Comparison of ENCODE assay signal across 8 mouse cellular contexts in the genomic region with DNA sequence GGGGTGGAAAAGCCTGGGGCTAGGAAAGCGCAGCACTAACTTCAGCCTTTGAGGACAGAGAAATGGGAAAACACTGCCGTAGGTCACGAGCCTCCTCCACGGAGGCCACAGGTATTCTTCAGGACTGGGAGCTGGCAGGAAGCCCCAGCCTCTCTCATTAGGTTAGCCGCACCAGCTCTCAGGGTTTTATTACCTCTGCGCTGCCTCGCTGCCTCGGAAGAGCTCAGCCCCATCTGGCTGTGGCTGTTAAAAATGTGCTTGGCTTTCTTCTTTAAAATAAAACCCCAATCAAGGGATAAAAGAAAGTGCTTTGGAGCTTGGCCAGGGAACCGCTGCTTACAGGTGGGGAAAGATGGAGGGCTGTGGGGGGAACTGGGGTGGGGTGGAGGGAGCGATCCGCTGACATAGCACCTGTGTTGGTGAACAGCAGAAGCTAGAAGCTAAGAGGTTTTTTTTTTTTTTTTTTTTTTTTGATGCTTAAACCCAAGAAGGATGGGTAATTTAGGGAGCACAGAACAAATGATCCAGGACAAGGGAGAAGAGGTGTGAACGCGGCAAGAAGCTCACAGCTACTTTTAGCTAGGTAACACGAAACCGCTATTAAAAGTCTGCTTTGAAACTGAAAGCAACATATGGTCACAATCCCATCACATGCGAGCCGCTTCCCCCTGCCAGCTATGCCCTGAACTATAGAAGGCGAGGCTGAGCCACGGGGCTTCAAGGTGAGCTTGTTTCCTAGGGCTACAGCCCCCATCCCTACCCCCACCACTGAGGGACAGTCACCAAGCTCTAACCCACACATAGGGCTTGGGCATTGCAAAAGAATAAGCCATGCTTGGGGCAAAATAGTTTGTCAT. TPM values are rescaled to one million over a fixed set of nuclear protein-coding genes. Genes with fewer than 3 reads are reported as not detected.
DNase-seq lines count a peak whose midpoint lies in the region; ATAC-seq and TF ChIP-seq lines count a peak whose summit lies in the region.

No protein-coding gene starts in this region.

- WGBS in lung, adult 2 months: 40% methylated on average over 19 of the region's 19 CpGs
- WGBS in embryonic facial prominence, embryonic 10.5 days: 57% methylated on average over 19 of the region's 19 CpGs
- WGBS in neural tube, embryonic 13.5 days: 22% methylated on average over 19 of the region's 19 CpGs

- no peaks in the 10 kb centered on the region for H3K36me3 ChIP-seq in embryonic facial prominence, embryonic 10.5 days (replicated peaks)
- no peaks in the 10 kb centered on the region for H3K36me3 ChIP-seq in neural tube, embryonic 13.5 days

- peaks cover 13% of the 10 kb centered on the region for H3K27me3 ChIP-seq in embryonic facial prominence, embryonic 10.5 days (replicated peaks; ENCODE audit: low read depth, poor library complexity, severe bottlenecking)
- peaks cover 24% of the 10 kb centered on the region; the same call in 1 of the 2 replicates for H3K27me3 ChIP-seq in neural tube, embryonic 13.5 days

- H3K27ac ChIP-seq in embryonic facial prominence, embryonic 10.5 days (replicated peaks): no peak overlapping the region
- no peak overlapping the region; the same call in 1 of the 2 replicates for H3K27ac ChIP-seq in neural tube, embryonic 13.5 days (replicated peaks)

- no peaks in the 10 kb centered on the region for H3K4me1 ChIP-seq in lung, adult 2 months (ENCODE audit: control insufficient read depth, insufficient read depth, low read length)
- peaks cover 10% of the 10 kb centered on the region for H3K4me1 ChIP-seq in embryonic facial prominence, embryonic 10.5 days
- peaks cover 25% of the 10 kb centered on the region for H3K4me1 ChIP-seq in neural tube, embryonic 13.5 days (replicated peaks)

- peak overlapping the region; percentile 36 for H3K4me2 ChIP-seq in neural tube, embryonic 13.5 days

- no peak for TF ChIP-seq POLR2A in lung, adult 2 months (IDR thresholded peaks at IDR 0.05; ENCODE audit: borderline replicate concordance, extremely low read depth, low read depth, low read length)

- H3K9me3 ChIP-seq in embryonic facial prominence, embryonic 10.5 days: no peaks in the 10 kb centered on the region
- no peaks in the 10 kb centered on the region for H3K9me3 ChIP-seq in neural tube, embryonic 13.5 days

- TF ChIP-seq CTCF in lung, adult 2 months (IDR thresholded peaks at IDR 0.05; ENCODE audit: insufficient read depth, low read length): no peak

- peak; percentile 48; the same call in 1 of the 2 replicates for ATAC-seq in neural tube, embryonic 13.5 days (ENCODE audit: low read depth)

- peak overlapping the region; percentile 31; the same call in 1 of the 2 replicates for H3K9ac ChIP-seq in neural tube, embryonic 13.5 days

- DNase-seq in lung, adult 18-20 months: peak; percentile 14 to 18
- no peak for DNase-seq in lung, adult 2 months
- DNase-seq in embryonic facial prominence, embryonic 10.5 days (ENCODE audit: low spot score): peak; percentile 15
- DNase-seq in kidney, adult 9 months: peak; percentile 14
- no peak for DNase-seq in adrenal gland, postnatal 36 days
- DNase-seq in thymus, postnatal 10 days (ENCODE audit: low spot score in 2 of 2): no peak
- no peak for DNase-seq in cerebellum, postnatal 36 days

- H3K4me3 ChIP-seq in lung, adult 2 months (replicated peaks; ENCODE audit: extremely low read depth, low read depth, low read length): no peak overlapping the region
- no peak overlapping the region for H3K4me3 ChIP-seq in embryonic facial prominence, embryonic 10.5 days
- H3K4me3 ChIP-seq in neural tube, embryonic 13.5 days: no peak overlapping the region

RNA-seq across cellular contexts. Expression of gene Inhbb, which starts 34.9 kb away (rescaled TPM):
- polyA plus RNA-seq in lung, adult 2 months (2012; rRNA removed): 6.8 and 11.0 TPM in 2 replicates
- 0.10 and 0.24 TPM in 2 replicates for polyA plus RNA-seq in embryonic facial prominence, embryonic 10.5 days (2016; fragmentation: Nextera tagmentation; extraction: Ambion mirVana)
- polyA plus RNA-seq in neural tube, embryonic 13.5 days (2015; fragmentation: Nextera tagmentation; extraction: Ambion mirVana): 2.4 and 2.7 TPM in 2 replicates
- 1 to 10 TPM; 2.2 to 2.8 TPM for total RNA-seq in adrenal gland, postnatal 36 days (2021)

RNA-seq across cellular contexts. Expression of gene Ralb, which starts 47.7 kb away (rescaled TPM):
- 47.9 and 54.1 TPM in 2 replicates for polyA plus RNA-seq in lung, adult 2 months (2012; rRNA removed)
- polyA plus RNA-seq in embryonic facial prominence, embryonic 10.5 days (2016; fragmentation: Nextera tagmentation; extraction: Ambion mirVana): 103 and 113 TPM in 2 replicates
- polyA plus RNA-seq in neural tube, embryonic 13.5 days (2015; fragmentation: Nextera tagmentation; extraction: Ambion mirVana): 78.2 and 81.4 TPM in 2 replicates
- 10 to 100 TPM; 54.5 to 69.6 TPM for total RNA-seq in adrenal gland, postnatal 36 days (2021)

Comparison
In these comparisons a context has a peak if more than half of its experiments do, and no peak if none do; other contexts are left out.
1. DNase-seq: peak in lung, adult 18-20 months (2 of 2), embryonic facial prominence, embryonic 10.5 days (single experiment) and kidney, adult 9 months (single experiment); none in lung, adult 2 months (single experiment), adrenal gland, postnatal 36 days (0 of 2), thymus, postnatal 10 days (0 of 2) and cerebellum, postnatal 36 days (0 of 2).